Mouse (Mus musculus): ENCODE results near the gene Tmem171.

DNA sequence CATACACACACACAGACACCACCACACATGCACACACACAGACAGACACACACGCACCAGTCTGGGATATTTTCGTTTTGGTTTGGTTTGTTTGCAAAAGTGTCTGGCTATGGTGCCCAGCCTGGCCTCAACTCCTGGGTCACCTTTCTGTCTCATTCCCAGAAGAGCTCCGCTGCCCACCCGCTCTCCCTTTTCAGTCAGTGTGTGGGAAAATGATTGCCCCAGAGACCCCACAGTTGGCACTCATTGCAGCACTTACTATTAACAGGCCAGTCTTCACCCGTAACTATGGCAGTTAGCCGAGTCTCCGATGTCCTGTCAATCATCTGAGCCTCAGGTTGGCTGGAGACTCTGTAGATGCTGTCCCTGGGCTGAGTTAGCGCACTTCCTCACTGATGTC, 21.5 kb upstream of the Tmem171 start:
- TF ChIP-seq POLR2A (IDR thresholded peaks at IDR 0.05; ENCODE audit: insufficient read depth, low read depth, low read length) (no peak), CTCF (IDR thresholded peaks at IDR 0.05; ENCODE audit: insufficient read depth, low read depth, low read length) (no peak)
